In genomic region chr11:77317721-77318477, GRCm38 (mm10) we compare ENCODE assay signal across 8 mouse cellular contexts.
DNase-seq lines count a peak whose midpoint lies in the region; ATAC-seq and TF ChIP-seq lines count a peak whose summit lies in the region.

No protein-coding gene starts in this region.

- no peak overlapping the region for H3K9ac ChIP-seq in heart, adult 2 months (ENCODE audit: low read depth, low read length)
- H3K9ac ChIP-seq in intestine, embryonic 15.5 days = no peak overlapping the region
- H3K9ac ChIP-seq in forebrain, embryonic 12.5 days = no peak overlapping the region

- H3K4me2 ChIP-seq in intestine, embryonic 15.5 days (replicated peaks) = no peak overlapping the region
- no peak overlapping the region for H3K4me2 ChIP-seq in forebrain, embryonic 12.5 days

- H3K27me3 ChIP-seq in heart, adult 2 months (ENCODE audit: control insufficient read depth, insufficient read depth, low read length) = no peaks in the 10 kb centered on the region
- no peaks in the 10 kb centered on the region for H3K27me3 ChIP-seq in heart, embryonic 10.5 days (ENCODE audit: insufficient read depth, poor library complexity, severe bottlenecking)
- no peaks in the 10 kb centered on the region for H3K27me3 ChIP-seq in intestine, embryonic 15.5 days (replicated peaks)
- H3K27me3 ChIP-seq in forebrain, embryonic 12.5 days = no peaks in the 10 kb centered on the region

- peaks cover 2% of the 10 kb centered on the region; the same call in 1 of the 2 replicates for H3K4me1 ChIP-seq in heart, adult 2 months (ENCODE audit: control insufficient read depth, insufficient read depth, low read length)
- H3K4me1 ChIP-seq in heart, embryonic 10.5 days = peaks cover 11% of the 10 kb centered on the region; the same call in 1 of the 2 replicates
- 0 out of 2 replicates have a peak, but pooled peaks cover 2% of the 10 kb centered on the region for H3K4me1 ChIP-seq in intestine, embryonic 15.5 days (replicated peaks)
- no peaks in the 10 kb centered on the region for H3K4me1 ChIP-seq in forebrain, embryonic 12.5 days

- H3K9me3 ChIP-seq in heart, embryonic 10.5 days = no peaks in the 10 kb centered on the region
- no peaks in the 10 kb centered on the region for H3K9me3 ChIP-seq in intestine, embryonic 15.5 days
- no peaks in the 10 kb centered on the region for H3K9me3 ChIP-seq in forebrain, embryonic 12.5 days

- DNase-seq in heart, adult 2 months = peak; percentile 38 to 39
- no peak for DNase-seq in heart, embryonic 10.5 days (ENCODE audit: low spot score)
- DNase-seq in B cell, adult 2 months = peak; percentile 6 to 13
- peak; percentile 5 for DNase-seq in ZHBTc4 (ENCODE audit: low read depth, low spot score)
- DNase-seq in skeletal muscle tissue, adult 2 months (ENCODE audit: low read depth, low spot score) = peak; percentile 36
- DNase-seq in adrenal gland, postnatal 25 days = no peak

- intact Hi-C loops in heart, adult 2 months (cut with DNase I) = loop anchor here (1.0 to 5.0 kb wide), 4 partner anchors 128 to 309 kb away; no protein-coding TSS in a partner anchor

- H3K4me3 ChIP-seq in heart, adult 2 months = no peak overlapping the region
- H3K4me3 ChIP-seq in heart, embryonic 10.5 days = no peak overlapping the region
- no peak overlapping the region for H3K4me3 ChIP-seq in intestine, embryonic 15.5 days (replicated peaks)
- H3K4me3 ChIP-seq in forebrain, embryonic 12.5 days (replicated peaks) = no peak overlapping the region

- ATAC-seq in intestine, embryonic 15.5 days = peak; percentile 90
- no peak for ATAC-seq in forebrain, embryonic 12.5 days (ENCODE audit: low FRiP score)

- no peak for TF ChIP-seq POLR2A in heart, adult 2 months (IDR thresholded peaks at IDR 0.05; ENCODE audit: insufficient read depth, low read depth, low read length)

- H3K27ac ChIP-seq in heart, adult 2 months = no peak overlapping the region
- no peak overlapping the region for H3K27ac ChIP-seq in heart, embryonic 10.5 days
- H3K27ac ChIP-seq in intestine, embryonic 15.5 days = 0 out of 2 replicates have a peak overlapping the region, but pooled peaks have one; percentile 45
- H3K27ac ChIP-seq in forebrain, embryonic 12.5 days = no peak overlapping the region

- H3K79me2 ChIP-seq in heart, adult 2 months (replicated peaks; ENCODE audit: control insufficient read depth, insufficient read depth, low read length) = no peaks in the 10 kb centered on the region

- TF ChIP-seq EP300 in heart, adult 2 months (IDR thresholded peaks at IDR 0.05; ENCODE audit: insufficient read depth, low read depth, low read length) = 0 out of 2 replicates have a peak, but pooled peaks have one; percentile 45

- 6% methylated on average over 3 of the region's 3 CpGs for WGBS in heart, adult 2 months
- 39% methylated on average over 3 of the region's 3 CpGs for WGBS in heart, embryonic 10.5 days
- 37% methylated on average over 3 of the region's 3 CpGs for WGBS in intestine, embryonic 15.5 days
- whole genome bisulfite sequencing in forebrain, embryonic 12.5 days = 65% methylated on average over 3 of the region's 3 CpGs

- no peaks in the 10 kb centered on the region for H3K36me3 ChIP-seq in heart, adult 2 months (ENCODE audit: control insufficient read depth, insufficient read depth, low read length)
- no peaks in the 10 kb centered on the region for H3K36me3 ChIP-seq in heart, embryonic 10.5 days
- no peaks in the 10 kb centered on the region for H3K36me3 ChIP-seq in intestine, embryonic 15.5 days
- H3K36me3 ChIP-seq in forebrain, embryonic 12.5 days (replicated peaks) = no peaks in the 10 kb centered on the region

- peak; percentile 85 for TF ChIP-seq CTCF in heart, adult 2 months (IDR thresholded peaks at IDR 0.05)

Comparison
In these comparisons a context has a peak if more than half of its experiments do, and no peak if none do; other contexts are left out.
1. DNase-seq: peak in heart, adult 2 months (2 of 2), B cell, adult 2 months (2 of 2), ZHBTc4 (single experiment) and skeletal muscle tissue, adult 2 months (single experiment); none in heart, embryonic 10.5 days (single experiment) and adrenal gland, postnatal 25 days (single experiment).